Mouse (Mus musculus): ENCODE measurements at regions not wholly inside any gene's neighbourhood (a gene's known extent, or its start where the extent isn't known, plus 50 kb on each side); places are given as distances from the start of the nearest gene placed in this dataset.

DNA sequence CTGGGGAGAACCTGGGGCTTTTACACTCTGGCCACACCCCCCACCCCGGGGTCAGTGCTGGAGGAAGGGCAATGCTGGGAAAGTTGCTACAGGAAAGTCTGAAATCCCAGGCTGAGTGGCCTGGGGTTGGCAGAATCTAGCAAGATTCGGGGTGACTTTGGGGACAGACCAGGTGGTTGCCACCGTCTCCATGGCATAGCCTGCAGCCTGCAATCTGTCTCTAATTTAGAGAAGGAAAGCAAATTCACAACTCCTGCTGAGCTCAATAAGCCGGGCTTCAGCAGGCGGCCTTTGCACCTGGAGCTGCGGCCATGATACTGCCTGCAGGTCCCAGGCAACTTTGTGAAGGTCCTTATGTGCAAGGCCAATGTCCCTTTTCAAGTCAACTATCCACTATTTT, 135.4 kb upstream of the Slc24a5 start:
- WGBS = 66% methylated on average over 6 of the region's 6 CpGs
- no peak for DNase-seq (ENCODE audit: low read depth, low spot score)

DNA sequence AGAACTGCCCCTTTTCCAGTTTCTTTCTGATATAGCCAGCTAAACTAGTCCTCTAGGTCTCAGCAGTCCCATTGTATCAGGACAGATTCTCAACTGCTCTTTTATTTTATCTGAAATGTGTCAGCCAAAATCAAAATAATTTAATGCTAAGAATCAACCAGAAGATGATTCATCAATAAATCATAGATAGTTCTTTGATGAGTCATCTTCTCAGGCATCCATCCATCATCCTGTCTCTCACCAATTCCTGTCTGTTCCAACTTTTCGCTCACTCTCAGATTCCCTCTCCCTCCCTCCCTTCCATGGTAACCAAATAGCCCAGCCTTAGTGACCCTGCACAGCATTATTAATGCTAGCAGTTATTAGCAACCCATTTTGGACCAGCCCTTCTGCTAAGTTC, 134.0 kb upstream of the Slc24a5 start:
- DNase-seq (ENCODE audit: low read depth, low spot score) = no peak

DNA sequence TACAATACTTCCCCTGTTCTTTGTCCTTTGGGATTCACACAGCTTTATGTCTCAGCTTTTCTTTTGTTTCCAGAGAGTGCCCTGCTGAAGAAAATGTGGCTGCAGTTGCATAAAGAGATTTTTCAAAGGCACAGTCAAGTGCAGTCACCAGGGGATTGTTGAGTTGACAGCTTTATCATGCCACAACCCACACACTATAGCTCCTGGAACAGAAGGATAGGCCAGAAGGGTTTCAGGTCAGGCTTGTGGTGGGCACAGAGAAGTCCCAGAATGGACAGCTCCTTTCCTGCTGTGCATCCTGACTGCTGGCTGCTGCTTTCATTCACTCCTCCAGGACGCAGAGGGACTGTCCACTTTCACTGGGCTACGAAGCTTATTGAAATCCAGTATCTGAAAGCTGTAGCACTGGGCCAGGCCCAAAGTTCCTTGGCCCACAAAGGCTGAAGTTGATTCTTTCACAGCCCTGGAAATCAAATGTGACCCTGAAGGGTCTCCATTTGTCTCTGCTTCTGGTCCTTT, 119.6 kb upstream of the Slc24a5 start:
- 54% methylated on average over 2 of the region's 2 CpGs for WGBS
- DNase-seq (ENCODE audit: low read depth, low spot score) = no peak

More for the DNA sequence above, 134.0 kb upstream of the Slc24a5 start:
- WGBS = 88% methylated on average over 1 of the region's 1 CpGs

DNA sequence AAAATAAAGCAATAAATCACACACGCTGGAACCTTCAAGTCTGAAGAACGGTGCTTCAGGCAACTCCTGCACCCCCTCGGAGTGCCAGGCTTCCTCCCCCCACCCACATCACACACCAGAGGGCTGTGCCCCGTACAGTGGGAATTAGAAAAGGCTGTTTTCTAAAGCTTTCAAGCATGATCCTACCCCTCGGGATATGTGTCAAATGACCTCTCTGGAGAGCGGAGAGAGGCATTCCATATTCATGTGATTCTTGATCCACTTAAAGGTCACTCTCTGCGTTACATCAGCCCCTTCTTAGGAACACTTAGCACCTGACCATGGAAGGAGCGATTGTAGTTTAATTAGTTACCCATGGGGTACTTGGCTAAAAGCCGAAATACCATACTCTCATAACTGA, 119.1 kb upstream of the Slc24a5 start:
- 46% methylated on average over 9 of the region's 9 CpGs for WGBS
- no peak for DNase-seq (ENCODE audit: low read depth, low spot score)

DNA sequence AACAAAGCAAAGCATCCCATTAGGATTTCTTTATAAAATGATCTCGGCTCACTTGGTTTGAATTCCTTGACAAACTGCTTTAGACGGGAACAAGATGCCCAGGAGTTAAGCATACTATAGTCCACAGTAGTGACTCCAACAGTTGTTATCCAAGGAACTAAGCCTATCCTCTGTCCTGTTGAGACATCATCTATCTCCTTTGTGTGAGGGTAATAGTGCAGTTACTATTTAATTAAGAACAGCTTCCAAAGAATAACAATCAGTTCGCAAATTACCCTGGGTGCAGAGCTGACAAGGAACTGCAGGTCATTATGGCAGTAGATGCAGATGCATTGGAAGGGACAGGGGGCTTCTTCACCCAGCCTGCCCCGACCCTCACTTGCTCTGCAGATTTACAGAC, 115.7 kb upstream of the Slc24a5 start:
- WGBS = 66% methylated on average over 4 of the region's 4 CpGs

DNA sequence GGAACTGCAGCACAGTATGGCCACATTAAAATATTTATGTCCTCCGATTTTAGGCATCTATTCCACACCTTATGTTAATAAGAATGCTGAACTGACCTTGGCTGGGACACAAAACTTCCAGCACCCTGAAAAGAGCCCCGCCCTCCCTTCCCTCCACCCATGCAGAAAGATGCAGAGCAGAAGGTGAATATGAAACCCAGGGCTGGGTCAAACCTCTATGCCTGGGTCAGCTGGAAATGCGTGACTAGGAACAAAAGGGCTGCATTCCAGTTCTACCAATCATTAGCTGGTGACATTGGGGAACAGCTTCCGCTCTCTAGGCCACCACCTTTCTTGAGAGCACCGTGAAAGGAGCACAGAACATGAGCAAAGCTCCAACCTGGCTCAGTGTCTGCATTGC, 114.9 kb upstream of the Slc24a5 start:
- 58% methylated on average over 5 of the region's 5 CpGs for WGBS
- no peak for DNase-seq (ENCODE audit: low read depth, low spot score)

More for the DNA sequence above, 115.7 kb upstream of the Slc24a5 start:
- DNase-seq (ENCODE audit: low read depth, low spot score) = no peak

DNA sequence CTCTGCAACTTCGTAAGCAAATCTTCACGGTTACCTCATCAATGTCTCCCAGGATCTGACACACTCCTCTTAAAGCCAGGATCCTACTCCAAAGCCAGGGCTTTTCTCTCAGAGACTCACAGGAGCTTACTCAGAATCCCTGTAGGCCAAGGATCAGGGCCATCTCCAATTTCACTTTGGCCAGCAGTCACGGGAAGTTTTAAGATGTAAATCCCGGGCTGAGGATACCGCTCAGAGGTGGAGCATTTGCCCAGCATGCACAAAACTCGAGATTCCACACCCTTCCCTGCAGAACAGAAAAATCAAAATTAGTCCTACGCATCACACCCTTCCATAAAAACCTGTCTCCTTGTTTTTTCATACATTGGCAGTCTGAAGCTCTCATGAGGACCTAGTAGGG, 112.1 kb upstream of the Slc24a5 start:
- WGBS = 58% methylated on average over 7 of the region's 7 CpGs
- no peak for DNase-seq (ENCODE audit: low read depth, low spot score)

DNA sequence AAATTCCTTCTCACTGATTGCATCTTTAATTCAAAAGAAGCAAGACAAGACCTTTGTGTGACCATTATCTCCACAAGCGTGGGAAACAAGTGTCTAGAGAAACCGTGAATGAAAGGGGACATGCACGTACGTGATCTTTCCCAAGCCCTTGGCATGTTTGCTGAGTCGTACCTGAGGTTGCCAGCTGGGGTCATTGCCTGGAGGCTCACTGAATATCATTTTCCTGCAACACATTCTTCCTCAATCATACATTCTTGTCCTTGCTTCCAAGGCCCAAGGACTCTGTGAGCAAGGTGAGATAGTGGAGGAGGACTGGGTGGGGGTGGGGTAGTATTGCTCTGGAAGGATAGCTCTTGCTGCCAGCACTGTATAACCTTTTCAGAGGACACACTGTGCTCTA, 108.5 kb upstream of the Slc24a5 start:
- DNase-seq (ENCODE audit: low read depth, low spot score) = no peak
- WGBS = 83% methylated on average over 5 of the region's 5 CpGs

DNA sequence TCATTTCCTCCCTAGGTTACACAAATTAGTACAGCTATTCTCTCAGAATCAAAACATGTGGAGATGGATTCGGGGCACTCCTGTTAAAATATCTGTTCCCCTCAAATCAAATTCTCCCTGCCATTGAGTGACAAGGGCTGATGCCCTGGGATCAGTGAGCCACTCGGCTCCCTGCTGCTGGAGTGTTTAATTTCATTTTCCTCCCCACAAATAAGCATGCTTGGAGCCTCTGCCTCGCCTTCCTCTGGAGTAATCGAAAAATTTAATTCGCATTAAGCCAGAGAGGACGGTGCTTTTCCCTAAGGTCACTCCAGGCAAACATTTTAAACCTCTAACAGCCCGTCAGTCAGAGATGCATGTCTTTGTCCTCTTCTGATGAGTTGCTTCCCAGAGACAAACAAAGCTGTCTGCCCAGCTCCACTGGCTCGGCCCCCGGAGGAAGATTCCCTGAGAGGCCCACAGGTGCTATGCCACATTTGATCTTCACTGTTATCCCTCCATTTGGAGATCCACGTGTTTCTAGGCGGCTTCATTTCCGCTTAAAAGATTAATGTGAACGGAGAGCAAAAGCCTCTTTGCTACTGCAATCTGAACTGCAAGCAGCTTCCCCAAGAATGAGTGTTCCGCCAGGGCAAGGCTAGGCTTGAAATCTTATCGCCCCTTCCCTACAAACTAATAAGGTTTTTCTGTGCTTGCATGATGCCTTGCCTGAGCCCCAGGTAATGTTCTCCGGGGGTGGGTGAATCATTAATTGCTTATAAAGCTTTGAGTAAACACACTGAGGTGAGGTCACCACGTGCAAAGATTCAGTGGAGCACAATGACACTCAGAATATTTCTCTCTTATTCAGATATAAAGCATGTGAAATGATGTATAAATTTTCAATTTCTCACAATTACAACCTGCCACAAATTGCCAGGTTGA, 95.8 kb upstream of the Slc24a5 start:
- no peak for DNase-seq (ENCODE audit: low read depth, low spot score)
- WGBS = 28% methylated on average over 17 of the region's 17 CpGs

DNA sequence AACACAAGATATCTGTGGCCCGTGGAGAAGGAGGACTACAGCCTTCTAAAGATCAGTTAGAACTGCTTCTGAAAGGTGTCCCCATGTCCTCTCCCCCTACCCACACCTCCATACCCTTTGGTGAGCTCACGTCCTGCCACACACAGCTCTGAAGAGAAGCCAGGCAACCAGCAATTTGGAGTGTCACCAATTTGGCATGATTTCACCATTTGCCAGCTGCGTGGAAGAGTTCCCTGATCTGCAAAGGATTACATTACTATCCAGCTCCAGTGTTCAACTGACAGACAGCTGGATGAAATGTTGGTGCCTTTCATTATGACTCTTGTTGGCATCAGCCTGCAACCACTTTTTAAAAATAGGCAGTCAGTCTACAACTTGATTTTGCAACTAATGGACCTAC, 92.8 kb upstream of the Slc24a5 start:
- no peak for DNase-seq (ENCODE audit: low read depth, low spot score)
- 61% methylated on average over 3 of the region's 3 CpGs for WGBS

DNA sequence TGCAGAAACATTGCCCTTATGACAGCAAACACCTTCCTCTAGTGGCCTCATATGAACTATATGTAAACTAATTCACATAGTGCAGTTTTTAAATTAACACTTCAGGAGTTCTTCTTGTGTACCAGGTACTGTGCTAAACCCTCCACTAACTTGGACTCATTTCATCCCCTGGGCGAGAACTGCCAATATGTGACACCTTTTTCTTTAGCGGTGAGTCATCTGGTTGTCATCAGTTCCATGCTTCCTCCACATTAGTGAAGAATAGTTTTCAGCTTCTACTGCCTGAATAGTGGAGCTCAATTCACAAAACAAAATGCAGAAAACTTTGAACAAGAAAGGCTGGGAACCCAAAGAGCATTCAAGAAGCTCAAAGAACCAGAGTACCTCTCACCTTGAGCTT, 76.9 kb upstream of the Slc24a5 start:
- 89% methylated on average over 2 of the region's 2 CpGs for WGBS
- no peak for DNase-seq (ENCODE audit: low read depth, low spot score)

DNA sequence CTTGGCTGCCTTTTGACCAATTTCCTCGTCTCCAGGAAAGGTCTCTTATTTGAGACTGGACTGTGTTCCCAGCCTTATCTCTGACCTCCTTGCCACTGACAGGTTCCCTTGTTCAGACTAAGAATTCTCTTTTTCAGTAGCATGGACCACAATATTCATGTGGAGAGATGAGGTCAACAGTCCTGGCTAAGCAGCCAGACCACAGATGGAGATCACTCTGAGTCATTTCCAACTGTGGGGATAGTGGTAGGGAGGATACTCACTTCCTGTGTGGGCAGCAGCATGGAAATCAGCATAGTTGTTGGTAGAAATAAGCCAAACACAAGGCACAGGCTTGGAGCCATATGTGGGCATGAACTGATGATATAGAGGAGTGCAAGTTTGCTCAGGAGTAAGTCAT, 52.9 kb upstream of the Slc24a5 start:
- no peak for DNase-seq (ENCODE audit: low read depth, low spot score)
- WGBS = 64% methylated on average over 1 of the region's 1 CpGs

DNA sequence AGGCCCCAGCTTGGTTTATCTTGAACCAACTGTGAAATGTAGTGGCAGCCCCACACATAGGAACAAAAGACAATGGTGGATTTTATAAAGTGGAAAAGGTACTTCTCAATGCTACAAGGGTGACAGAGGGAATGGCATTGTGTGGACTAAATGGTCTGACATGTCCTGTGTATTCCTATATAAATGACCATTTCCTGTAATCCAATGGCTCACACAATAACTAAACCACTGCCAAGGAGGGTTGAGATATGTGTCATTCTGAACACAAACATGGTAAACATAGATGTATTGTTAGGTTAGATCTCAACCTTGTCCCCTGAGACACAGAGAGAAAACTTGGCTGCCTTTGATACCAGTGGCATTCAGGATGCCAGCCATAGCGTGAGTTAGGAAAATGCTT, 51.0 kb upstream of the Slc24a5 start:
- no peak for DNase-seq (ENCODE audit: low read depth, low spot score)
- 93% methylated on average over 1 of the region's 1 CpGs for WGBS
